ENCODE assay signal across 19 mouse cellular contexts in the genomic region with DNA sequence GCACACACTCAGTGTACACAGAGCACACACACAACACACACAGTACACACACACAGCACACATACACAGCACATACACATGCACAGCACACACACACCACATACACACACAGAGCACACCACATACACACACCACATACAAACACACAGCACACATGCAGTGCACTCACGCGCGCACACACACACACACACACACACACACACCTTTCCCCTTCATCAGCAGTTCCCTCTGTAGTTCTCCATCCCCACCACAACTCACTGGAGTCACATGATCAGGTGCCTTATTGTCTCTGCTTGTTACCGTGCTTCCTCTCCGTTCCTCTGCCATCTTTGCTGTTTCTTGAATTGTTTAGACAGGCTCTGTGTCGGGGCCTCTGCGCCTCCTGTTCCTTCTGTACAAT.
A peak's percentile ranks its signal among the peaks of the same experiment; 100 is the strongest.
DNase-seq lines count a peak whose midpoint lies in the region; ATAC-seq and TF ChIP-seq lines count a peak whose summit lies in the region.
"Had no signal": no experiment of that assay in that cellular context is flagged by ENCODE, and none has a peak within 500 bp of the region (broad histone marks: within the 10 kb centered on the region; RNA-seq: fewer than 3 reads in every experiment).

No protein-coding gene starts in this region.

- 0 out of 2 replicates have a peak, but pooled peaks have one; percentile 11 for ATAC-seq in forebrain, embryonic 12.5 days (ENCODE audit: low FRiP score)
- no peak for ATAC-seq in forebrain, embryonic 14.5 days
- ATAC-seq in megakaryocyte, adult 5-6 weeks (ENCODE audit: poor library complexity, severe bottlenecking), result no peak
- ATAC-seq: hindbrain, postnatal 0 days had no signal

- H3K36me3 ChIP-seq in forebrain, embryonic 12.5 days (replicated peaks), result no peaks in the 10 kb centered on the region
- H3K36me3 ChIP-seq in forebrain, embryonic 14.5 days (ENCODE audit: control insufficient read depth, insufficient read depth, low read length), result no peaks in the 10 kb centered on the region
- no peaks in the 10 kb centered on the region for H3K36me3 ChIP-seq in megakaryocyte, embryonic 14.5 days (replicated peaks; ENCODE audit: low read length)
- no peaks in the 10 kb centered on the region for H3K36me3 ChIP-seq in testis, adult 2 months (ENCODE audit: control insufficient read depth, insufficient read depth, low read length)
- H3K36me3 ChIP-seq: embryonic facial prominence, embryonic 12.5 days; heart, embryonic 15.5 days; hindbrain, embryonic 13.5 days had no signal

- no peak for TF ChIP-seq CTCF in testis, adult 2 months (IDR thresholded peaks at IDR 0.05; ENCODE audit: control insufficient read depth, insufficient read depth, insufficient replicate concordance, low read depth, low read length)

- H3K4me2 ChIP-seq in forebrain, embryonic 12.5 days, result no peak overlapping the region
- no peak overlapping the region for H3K4me2 ChIP-seq in forebrain, embryonic 14.5 days (ENCODE audit: low read length)
- H3K4me2 ChIP-seq: embryonic facial prominence, embryonic 12.5 days; heart, embryonic 11.5 days; heart, embryonic 15.5 days; hindbrain, embryonic 13.5 days had no signal

- no peak overlapping the region for H3K4me3 ChIP-seq in forebrain, embryonic 12.5 days (replicated peaks)
- H3K4me3 ChIP-seq in forebrain, embryonic 14.5 days (ENCODE audit: low read depth, low read length), result no peak overlapping the region
- H3K4me3 ChIP-seq in megakaryocyte, embryonic 14.5 days (replicated peaks), result peak overlapping the region; percentile 60
- peak overlapping the region; percentile 65 for H3K4me3 ChIP-seq in testis, adult 2 months (ENCODE audit: control insufficient read depth, low read depth, low read length)
- H3K4me3 ChIP-seq: embryonic facial prominence, embryonic 12.5 days; heart, embryonic 15.5 days; hindbrain, embryonic 13.5 days had no signal

- WGBS in forebrain, embryonic 12.5 days, result 79% methylated on average over 7 of the region's 7 CpGs
- 81% methylated on average over 7 of the region's 7 CpGs for WGBS in forebrain, embryonic 14.5 days

- no peaks in the 10 kb centered on the region for H3K9me3 ChIP-seq in forebrain, embryonic 12.5 days
- no peaks in the 10 kb centered on the region for H3K9me3 ChIP-seq in forebrain, embryonic 14.5 days (replicated peaks; ENCODE audit: control insufficient read depth, low read length)
- 0 out of 2 replicates have a peak, but pooled peaks cover 3% of the 10 kb centered on the region for H3K9me3 ChIP-seq in megakaryocyte, embryonic 14.5 days
- H3K9me3 ChIP-seq: embryonic facial prominence, embryonic 12.5 days; heart, embryonic 15.5 days; hindbrain, embryonic 13.5 days had no signal

- H3K4me1 ChIP-seq in forebrain, embryonic 12.5 days, result no peaks in the 10 kb centered on the region
- no peaks in the 10 kb centered on the region for H3K4me1 ChIP-seq in forebrain, embryonic 14.5 days (ENCODE audit: control insufficient read depth, insufficient read depth, low read length)
- H3K4me1 ChIP-seq in megakaryocyte, embryonic 14.5 days, result no peaks in the 10 kb centered on the region
- H3K4me1 ChIP-seq in testis, adult 2 months (ENCODE audit: control insufficient read depth, insufficient read depth, low read length), result peaks cover 2% of the 10 kb centered on the region; the same call in 1 of the 2 replicates
- H3K4me1 ChIP-seq: embryonic facial prominence, embryonic 12.5 days; heart, embryonic 15.5 days; hindbrain, embryonic 13.5 days had no signal

- no peak overlapping the region for H3K27ac ChIP-seq in forebrain, embryonic 12.5 days
- no peak overlapping the region for H3K27ac ChIP-seq in forebrain, embryonic 14.5 days (ENCODE audit: low read depth, low read length)
- H3K27ac ChIP-seq in testis, adult 2 months (ENCODE audit: control insufficient read depth, insufficient read depth, low read depth, low read length), result no peak overlapping the region
- H3K27ac ChIP-seq: embryonic facial prominence, embryonic 12.5 days; heart, embryonic 15.5 days; hindbrain, embryonic 13.5 days; hindbrain, postnatal 0 days had no signal

- TF ChIP-seq POLR2A in testis, adult 2 months (IDR thresholded peaks at IDR 0.05; ENCODE audit: control insufficient read depth, low read depth, low read length), result no peak

- no peak overlapping the region for H3K9ac ChIP-seq in forebrain, embryonic 12.5 days
- H3K9ac ChIP-seq in forebrain, embryonic 14.5 days (ENCODE audit: low read length), result no peak overlapping the region
- H3K9ac ChIP-seq: embryonic facial prominence, embryonic 12.5 days; heart, embryonic 15.5 days; hindbrain, embryonic 13.5 days had no signal

- no peaks in the 10 kb centered on the region for H3K27me3 ChIP-seq in forebrain, embryonic 12.5 days
- H3K27me3 ChIP-seq in forebrain, embryonic 14.5 days (replicated peaks; ENCODE audit: control insufficient read depth, insufficient read depth, low read length), result no peaks in the 10 kb centered on the region
- no peaks in the 10 kb centered on the region for H3K27me3 ChIP-seq in megakaryocyte, embryonic 14.5 days (replicated peaks)
- H3K27me3 ChIP-seq in testis, adult 2 months (ENCODE audit: control insufficient read depth, insufficient read depth, low read length), result no peaks in the 10 kb centered on the region
- H3K27me3 ChIP-seq: embryonic facial prominence, embryonic 12.5 days; heart, embryonic 15.5 days; hindbrain, embryonic 13.5 days had no signal

- no peak for DNase-seq in forebrain, embryonic 14.5 days (ENCODE audit: low spot score)
- DNase-seq in testis, postnatal 10 days (ENCODE audit: low spot score), result no peak
- no peak for DNase-seq in spleen, postnatal 36 days (ENCODE audit: low spot score in 2 of 2)
- DNase-seq: adrenal gland, adult 8-10 months; adrenal gland, postnatal 36 days; cerebellum, adult 2 months; cerebellum, postnatal 10 days; gastrocnemius, postnatal 36 days; heart, adult 18-20 months; heart, postnatal 14 days had no signal

Comparison
In these comparisons a context has a peak if more than half of its experiments do, and no peak if none do; other contexts are left out.
1. H3K4me3 ChIP-seq: peak in megakaryocyte, embryonic 14.5 days (single experiment) and testis, adult 2 months (single experiment); none in forebrain, embryonic 12.5 days (single experiment) and forebrain, embryonic 14.5 days (single experiment).